Mouse (Mus musculus) CH12.LX (cell line): Measurements from ENCODE around the gene Gpr146.

ENCODE experiments used
- CHD2 ChIP-seq: IDR thresholded peaks from 2 replicates; pipeline ENCODE4 v1.6.1; 2011; ENCODE audit warnings: low read length, improper control_type of control experiment
- CTCF ChIP-seq, 2 experiments: IDR thresholded peaks in 1 of 2; conservative IDR thresholded peaks in 1 of 2; 2 replicates each; pipeline ENCODE4 v1.5.1; 2011 to 2012; ENCODE audit warnings: low read depth in 2 of 2, low read length in 2 of 2, improper control_type of control experiment in 1 of 2, inconsistent platforms in 1 of 2, mild to moderate bottlenecking in 1 of 2, moderate library complexity in 1 of 2
- ELF1 ChIP-seq: IDR thresholded peaks from 2 replicates; pipeline ENCODE4 v1.6.1; 2014; ENCODE audit warnings: low read depth, mild to moderate bottlenecking, inconsistent platforms, low read length, improper control_type of control experiment
- EP300 ChIP-seq: IDR thresholded peaks from 2 replicates; pipeline ENCODE4 v1.6.1; 2011; ENCODE audit warnings: low read length, improper control_type of control experiment
- GABPA ChIP-seq: IDR thresholded peaks from 2 replicates; pipeline ENCODE4 v1.6.1; 2012; ENCODE audit warnings: low read depth, low read length, improper control_type of control experiment, inconsistent platforms; ENCODE audit not compliant: insufficient replicate concordance
- KAT2A ChIP-seq: IDR thresholded peaks from 2 replicates; pipeline ENCODE4 v1.6.1; 2012; ENCODE audit warnings: low read length, improper control_type of control experiment, inconsistent platforms; ENCODE audit not compliant: insufficient replicate concordance
- MAZ ChIP-seq: IDR thresholded peaks from 2 replicates; pipeline ENCODE4 v1.6.1; 2012; ENCODE audit warnings: low read depth, mild to moderate bottlenecking, inconsistent platforms, low read length, improper control_type of control experiment, moderate library complexity
- MEF2A ChIP-seq: IDR thresholded peaks from 2 replicates; pipeline ENCODE4 v1.6.1; 2014; ENCODE audit warnings: low read depth, mild to moderate bottlenecking, inconsistent platforms, low read length, improper control_type of control experiment, borderline replicate concordance
- MXI1 ChIP-seq: IDR thresholded peaks from 2 replicates; pipeline ENCODE4 v1.6.1; 2011; ENCODE audit warnings: mild to moderate bottlenecking, low read depth, low read length, improper control_type of control experiment
- MYC ChIP-seq: IDR thresholded peaks from 2 replicates; pipeline ENCODE4 v1.6.1; 2011; ENCODE audit warnings: low read depth, mild to moderate bottlenecking, improper control_type of control experiment, low read length
- NELFE ChIP-seq: IDR thresholded peaks from 2 replicates; pipeline ENCODE4 v1.6.1; 2011; ENCODE audit warnings: low read depth, low read length, improper control_type of control experiment
- POLR2A ChIP-seq: IDR thresholded peaks from 2 replicates; pipeline ENCODE4 v1.6.1; 2011; ENCODE audit warnings: low read depth, mild to moderate bottlenecking, improper control_type of control experiment, low read length
- TBP ChIP-seq: conservative IDR thresholded peaks from 2 replicates; pipeline ENCODE4 v1.6.1; 2011; ENCODE audit warnings: low read depth, low read length, improper control_type of control experiment
- USF2 ChIP-seq: conservative IDR thresholded peaks from 2 replicates; pipeline ENCODE4 v1.6.1; 2011; ENCODE audit warnings: low read depth, low read length, improper control_type of control experiment

- TF ChIP-seq POLR2A (no peak), CTCF (conservative IDR thresholded peaks at IDR 0.05 in 1 of 2, IDR thresholded peaks at IDR 0.05 in 1 of 2; ENCODE audit: low read depth in 2 of 2, low read length in 2 of 2) (no peak), MYC (no peak), GABPA (no peak), KAT2A (no peak), EP300 (no peak), MXI1 (no peak), CHD2 (no peak), TBP (no peak), MEF2A (no peak), USF2 (no peak), ELF1 (no peak), MAZ (no peak), NELFE (no peak)
Observed at GRCm38 (mm10) chr5:139423026-139423865, 45.7 kb downstream of the Gpr146 start, which contains the start of gene Gper1.
